Mouse (Mus musculus) erythroblast, adult 5-6 weeks (primary cell): ENCODE measurements around the gene Ryr3. TPM values are rescaled to one million over a fixed set of nuclear protein-coding genes. Genes with fewer than 3 reads are reported as not detected.
"Not testable (repeated sequence)": the region's sequence is repeated elsewhere in the genome, so short reads cannot be mapped to it uniquely, and the experiment has no call there.

ENCODE experiments used
- ATAC-seq: replicated peaks from 2 replicates; pipeline ENCODE4 v1.8.0; 2016; ENCODE audit warnings: moderate number of reproducible peaks, mild to moderate bottlenecking, moderate TSS enrichment, inconsistent platforms; ENCODE audit not compliant: poor library complexity, low FRiP score, severe bottlenecking
- total RNA-seq, 2 experiments: library from RNA; stranded (forward) in 1 of 2; stranded (reverse) in 1 of 2; fragments of 150-400 nt in 1 of 2; fragments of 200-764, 138-1000 nt in 1 of 2; gene quantifications; 2 replicates each; pipeline versions ENCODE4 v1.2.3 to v1.2.4; 2015 to 2017; ENCODE audit warnings: low replicate concordance in 2 of 2

Ryr3 gene
- total RNA-seq, 2 experiments from 2014 or later: not detected

DNA sequence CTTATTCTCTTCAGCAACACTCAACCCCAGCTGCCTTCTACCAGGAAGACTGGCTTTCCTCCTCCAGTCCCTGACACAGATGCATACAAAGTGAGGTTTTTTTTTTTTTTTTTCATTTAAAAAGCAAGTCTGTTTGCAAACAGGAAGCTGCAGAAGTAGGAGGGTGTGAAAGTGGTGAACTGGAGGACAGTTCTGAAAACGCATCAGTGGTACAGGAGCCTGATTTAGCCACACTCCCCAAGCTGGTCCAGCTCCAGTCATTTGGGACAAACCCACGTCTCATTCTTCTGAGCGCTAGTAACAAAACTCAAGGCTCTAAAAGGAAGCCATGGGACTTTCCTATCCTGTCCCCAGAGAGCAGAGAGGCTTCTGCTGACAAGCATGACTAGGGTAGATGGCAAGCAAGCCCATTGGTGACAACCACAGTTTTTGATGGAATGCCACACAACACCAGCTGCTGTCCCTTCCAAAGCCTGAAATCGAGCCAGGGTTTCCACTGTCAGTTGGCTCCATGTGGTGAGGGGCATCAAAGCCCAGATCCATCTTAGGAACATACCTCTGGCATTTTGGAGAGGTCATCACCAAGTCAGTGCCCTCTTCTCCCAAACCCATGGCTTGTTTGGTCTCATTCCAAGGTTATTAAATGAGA, 101.5 kb downstream of the Ryr3 start:
- ATAC-seq: no peak

DNA sequence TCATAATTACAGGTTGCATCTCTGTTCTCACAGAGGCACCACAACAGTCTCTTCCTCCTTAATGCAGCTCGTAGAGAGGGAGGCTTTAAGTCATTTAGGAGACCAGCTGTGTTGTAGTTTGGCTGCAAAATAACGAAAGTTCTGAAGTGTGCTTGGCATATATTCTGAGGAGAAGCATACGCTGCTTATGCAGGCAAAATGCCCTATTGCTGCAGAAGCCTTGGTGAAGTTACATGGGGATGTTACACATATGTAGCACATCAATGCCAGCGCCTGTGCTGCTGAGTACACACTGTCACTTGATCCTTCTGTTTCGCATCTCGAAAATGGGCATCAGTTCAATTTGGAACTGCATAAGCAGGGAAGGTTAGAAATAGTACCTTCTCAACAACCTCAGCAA, 112.3 kb downstream of the Ryr3 start:
- no peak for ATAC-seq

DNA sequence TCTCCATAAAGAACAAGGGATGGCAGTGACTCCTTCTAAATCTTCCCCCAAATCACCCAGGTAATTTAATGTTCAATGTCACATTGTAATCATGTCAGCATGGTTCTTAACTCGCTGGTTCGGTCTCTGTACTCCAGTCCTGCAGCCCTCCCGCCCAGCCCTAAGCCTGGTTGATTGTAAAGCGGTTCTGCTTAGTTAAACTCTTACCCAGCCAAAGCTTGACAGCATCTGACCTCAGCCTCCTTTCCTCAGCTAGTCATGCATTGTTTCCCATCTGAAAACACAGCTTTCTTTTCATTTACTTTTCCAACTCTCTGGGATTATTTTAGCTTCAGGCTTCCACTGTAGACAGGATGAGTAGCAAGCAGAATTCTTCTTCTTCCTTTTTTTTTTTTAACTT, 121.7 kb downstream of the Ryr3 start:
- ATAC-seq: no peak

DNA sequence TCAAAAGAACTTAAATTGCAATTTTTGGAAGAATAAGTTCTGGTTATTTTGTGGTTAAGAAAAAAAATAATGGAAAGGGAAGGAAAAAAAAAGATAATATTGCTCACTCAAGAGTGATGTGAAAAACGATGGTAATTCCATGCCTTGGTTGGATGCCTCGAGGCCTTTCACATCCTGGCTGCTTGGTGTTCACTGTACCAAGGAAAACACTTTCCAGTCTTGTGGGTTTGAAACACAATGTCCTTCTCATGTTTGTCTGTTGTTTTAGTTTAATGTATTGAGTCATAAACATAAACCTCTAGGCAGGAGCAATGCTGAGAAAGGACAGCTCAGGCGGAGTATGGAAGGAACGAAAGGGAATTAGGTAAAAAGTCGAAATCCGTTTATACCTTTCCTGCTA, 122.8 kb downstream of the Ryr3 start:
- ATAC-seq: no peak

DNA sequence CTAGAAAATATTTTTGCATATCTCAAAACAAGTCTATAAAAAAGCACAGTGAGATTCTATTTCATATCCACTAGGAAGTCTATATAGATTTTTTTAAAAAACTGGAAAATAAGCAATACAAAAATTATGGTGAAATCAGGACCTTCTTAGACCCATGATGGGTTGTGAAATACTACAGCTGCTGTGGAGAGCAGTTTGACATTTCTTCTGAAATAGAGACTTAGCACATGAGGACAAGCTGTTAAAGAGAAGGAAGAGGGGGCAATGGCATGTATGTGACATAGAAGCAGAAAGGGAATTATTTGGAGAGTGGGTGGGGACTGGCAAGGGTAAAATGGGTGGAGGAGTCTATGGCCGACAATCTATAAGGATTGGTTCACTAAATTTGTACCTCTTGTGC, 124.1 kb downstream of the Ryr3 start:
- ATAC-seq: no peak

DNA sequence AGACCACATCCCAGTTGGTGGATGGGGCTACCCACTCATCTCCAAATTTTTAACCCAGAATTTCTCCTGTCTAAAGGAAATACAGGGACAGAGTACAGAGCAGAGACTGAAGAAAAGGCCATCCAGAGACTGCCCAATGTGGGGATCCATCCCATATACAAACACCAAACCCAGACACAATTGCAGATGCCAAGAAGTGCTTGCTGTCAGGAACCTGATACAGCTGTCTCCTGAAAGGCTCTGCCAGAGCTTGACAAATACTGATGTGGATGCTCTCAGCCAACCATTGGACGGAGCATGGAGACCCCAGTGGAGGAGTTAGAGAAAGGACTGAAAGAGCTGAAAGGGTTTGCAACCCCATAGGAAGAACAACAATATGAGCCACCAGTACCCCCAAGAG, 125.6 kb downstream of the Ryr3 start:
- ATAC-seq: not testable (repeated sequence)

DNA sequence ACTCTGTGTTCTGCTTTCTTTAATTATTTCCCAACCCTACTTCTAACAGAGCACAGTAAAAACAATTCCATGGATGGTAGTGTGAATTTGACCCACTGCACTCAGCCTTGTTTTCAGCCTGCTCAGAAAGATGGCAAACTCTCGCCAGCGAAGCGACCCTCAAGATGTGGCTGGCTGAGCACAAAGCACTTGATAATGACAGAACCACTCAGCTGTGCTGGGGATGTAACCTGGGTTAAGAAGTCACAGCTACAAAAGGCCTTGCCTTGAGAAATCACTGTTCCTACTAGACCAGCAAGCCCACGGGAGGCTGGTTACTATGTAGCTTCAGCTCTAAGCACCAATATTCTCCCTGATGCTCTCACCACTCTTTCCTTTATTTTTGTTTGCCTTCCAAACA, 140.5 kb downstream of the Ryr3 start:
- ATAC-seq: no peak

DNA sequence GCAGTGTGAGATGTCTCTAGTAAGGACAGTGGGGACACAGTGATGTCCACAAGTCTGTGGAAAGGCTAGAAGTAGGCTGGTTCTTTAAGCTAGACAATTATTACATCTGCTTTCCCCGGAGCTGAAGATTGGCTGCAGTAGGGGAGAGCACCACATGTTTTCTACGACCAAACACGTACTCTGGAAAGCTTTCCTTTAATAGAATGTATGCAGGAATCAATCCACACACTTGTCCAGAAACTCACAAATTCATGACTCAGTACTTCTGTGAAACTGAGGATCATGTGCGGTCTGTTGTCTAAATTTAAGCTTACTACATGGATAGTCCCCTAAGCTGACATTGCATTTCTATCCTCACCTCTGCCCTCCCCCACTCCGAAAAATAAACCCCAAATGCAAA, 157.5 kb downstream of the Ryr3 start:
- ATAC-seq: no peak

DNA sequence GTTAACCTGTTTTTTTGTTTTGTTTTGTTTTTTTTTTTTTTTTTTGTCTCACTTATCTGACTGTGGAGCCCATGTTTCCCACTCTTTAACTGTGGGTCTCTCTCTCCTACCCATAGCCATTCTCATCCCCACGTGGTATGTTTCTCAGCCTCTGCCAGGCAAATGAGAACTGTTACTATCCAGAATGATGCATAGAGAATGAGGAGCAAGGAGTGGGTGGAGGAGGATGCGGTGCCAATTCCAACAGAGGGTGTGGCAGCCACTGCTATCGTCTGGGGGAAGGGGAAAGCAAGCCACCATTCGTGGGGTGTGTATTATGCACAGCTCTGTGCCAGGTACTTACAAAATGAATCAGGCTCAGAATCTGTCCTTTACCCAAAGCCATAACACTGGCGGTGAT, 158.0 kb downstream of the Ryr3 start:
- ATAC-seq: no peak

DNA sequence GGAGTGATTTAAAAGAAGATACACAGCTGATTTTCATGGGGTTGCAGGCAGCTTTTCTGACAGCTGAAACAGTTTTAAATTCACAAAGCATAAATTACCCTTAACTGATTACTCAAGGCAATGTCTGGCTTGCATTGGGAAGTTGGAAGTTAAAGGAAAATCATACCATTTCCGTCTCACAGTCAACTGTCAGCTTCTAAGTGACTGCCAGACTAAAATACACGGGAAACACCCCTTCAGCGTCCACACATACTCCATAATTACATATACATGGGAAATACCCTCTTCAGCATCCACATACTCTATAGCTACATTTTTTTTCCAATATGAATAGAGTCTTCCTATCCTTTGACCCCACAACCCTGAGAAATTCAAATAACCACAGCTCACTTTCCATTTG, 158.8 kb downstream of the Ryr3 start:
- no peak for ATAC-seq

DNA sequence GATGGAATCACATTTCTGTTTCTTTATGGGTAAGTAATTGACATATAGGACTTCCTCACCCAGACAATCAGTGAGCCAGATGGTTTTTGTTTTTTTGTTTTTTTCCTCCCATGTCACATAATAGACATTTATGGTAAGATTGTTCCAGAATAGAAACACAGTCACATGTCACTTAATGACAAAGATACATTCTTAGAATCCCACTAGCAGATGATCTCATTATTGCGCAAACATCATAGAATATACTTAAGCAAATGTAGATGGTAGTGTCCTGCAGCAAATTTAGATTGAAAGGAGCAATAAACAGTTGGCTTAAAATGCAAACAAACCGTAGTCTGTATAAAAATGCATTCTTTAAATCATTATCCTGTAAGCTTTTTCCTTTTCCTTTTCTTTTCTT, 161.3 kb downstream of the Ryr3 start:
- no peak for ATAC-seq

DNA sequence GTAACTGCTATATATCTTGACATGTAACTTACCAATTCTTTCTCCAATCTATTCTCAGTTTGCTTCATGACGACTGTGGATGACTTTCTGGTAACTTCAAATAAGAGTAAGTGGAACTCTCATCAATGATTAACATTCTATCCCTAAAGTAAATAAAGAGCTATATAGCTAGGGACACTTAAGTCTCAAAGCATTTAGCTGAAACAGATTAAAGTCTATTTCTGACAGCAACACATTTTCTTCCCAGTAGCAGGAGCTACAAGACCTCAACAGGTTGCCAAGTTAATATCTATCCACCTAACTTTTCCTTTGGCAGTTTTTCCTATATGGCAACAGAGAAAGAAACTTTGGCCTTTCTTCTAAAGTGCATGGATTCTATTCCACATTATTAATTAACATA, 167.1 kb downstream of the Ryr3 start:
- no peak for ATAC-seq

DNA sequence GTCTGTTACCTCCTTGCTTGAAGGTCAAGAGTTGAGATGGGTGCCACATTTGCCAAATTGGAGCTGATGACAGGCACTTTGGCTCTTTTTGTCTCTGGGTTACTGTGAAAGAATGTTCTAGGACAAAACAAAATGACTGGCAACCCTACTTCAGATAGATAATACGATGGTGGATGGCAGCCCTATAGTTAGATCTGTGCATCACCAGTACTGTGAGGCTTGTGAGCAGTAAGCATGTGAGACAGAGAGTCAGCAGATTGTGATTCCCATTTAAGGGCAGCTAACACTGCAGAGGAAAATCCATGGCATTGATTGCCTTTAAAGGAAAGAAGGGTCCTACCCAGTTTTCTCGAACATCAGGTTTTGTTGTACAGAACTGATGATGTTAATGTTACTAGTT, 180.3 kb downstream of the Ryr3 start:
- ATAC-seq: no peak

DNA sequence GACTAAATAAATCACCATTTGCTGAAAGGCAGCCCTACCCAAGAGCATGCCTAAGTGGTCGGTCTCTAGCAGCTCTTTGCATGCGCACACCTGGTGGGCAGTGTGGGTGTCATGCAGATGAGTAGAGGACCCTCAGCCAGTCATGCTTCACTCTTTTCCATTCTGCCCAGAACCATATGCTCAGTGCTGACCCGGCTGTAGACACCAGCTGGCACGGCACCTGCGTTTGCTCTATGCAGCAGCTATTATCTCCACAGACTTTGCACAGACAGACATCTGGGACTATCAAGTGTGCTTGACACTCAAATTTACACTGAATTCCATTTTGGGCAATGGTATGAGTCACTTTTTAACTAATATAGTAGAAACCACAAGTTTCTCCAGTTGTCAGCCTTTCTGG, 186.2 kb downstream of the Ryr3 start:
- no peak for ATAC-seq

DNA sequence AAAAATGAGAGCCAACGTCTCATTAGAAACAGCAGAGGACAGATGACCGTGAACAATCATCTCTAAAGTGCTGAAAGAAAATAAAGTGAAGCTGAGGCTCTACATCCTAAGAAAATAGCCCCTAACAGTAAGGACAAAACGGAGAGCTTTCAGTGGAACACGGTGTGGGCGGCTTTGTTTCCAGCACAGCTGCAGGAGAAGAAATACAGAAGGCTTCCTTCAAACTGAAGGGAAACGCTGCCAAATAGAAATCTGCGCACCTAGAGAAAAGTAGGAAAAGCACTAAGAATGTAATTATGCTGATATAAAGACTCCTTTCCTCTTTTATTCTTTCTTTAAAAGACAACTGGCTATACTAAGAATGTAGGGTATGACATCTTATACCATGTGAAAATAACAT, 197.0 kb downstream of the Ryr3 start:
- ATAC-seq: no peak

DNA sequence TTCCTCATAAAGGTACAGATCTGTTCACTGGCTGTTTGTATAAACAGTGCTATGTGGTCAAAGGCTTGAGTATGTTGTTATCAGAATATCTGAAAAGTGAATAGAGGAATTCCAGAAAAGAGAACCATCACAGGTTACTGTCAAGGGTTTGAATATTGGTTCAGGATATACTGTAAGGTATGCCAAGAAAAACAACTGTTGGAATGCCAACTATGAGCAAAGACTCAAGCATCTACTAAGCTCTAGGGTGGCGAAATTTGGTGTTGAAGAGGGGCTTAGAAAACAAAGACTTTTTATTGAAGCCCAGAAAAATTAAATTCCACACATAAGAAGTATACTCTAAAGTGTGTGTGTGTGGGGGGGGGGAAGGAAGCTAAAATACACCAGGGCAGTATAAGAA, 198.6 kb downstream of the Ryr3 start:
- no peak for ATAC-seq

DNA sequence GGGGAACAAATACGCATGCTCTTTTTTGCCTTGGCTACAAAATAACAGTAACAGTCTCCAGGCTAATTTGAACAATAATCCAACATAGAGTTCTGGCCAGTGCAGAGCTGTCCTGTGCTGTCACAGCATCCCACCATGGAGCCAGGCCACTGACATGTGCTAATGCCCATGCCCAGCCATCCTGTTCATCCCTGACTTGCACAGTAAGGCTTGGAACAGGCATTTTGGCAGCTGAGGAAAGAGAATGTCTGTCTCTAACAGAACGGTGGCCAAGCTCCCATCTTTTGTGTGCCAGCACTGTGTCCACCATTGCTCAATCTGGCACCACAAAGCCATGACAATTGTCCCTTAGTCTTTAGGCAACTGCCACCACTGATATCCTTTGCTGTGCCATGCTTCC, 200.7 kb downstream of the Ryr3 start:
- no peak for ATAC-seq

DNA sequence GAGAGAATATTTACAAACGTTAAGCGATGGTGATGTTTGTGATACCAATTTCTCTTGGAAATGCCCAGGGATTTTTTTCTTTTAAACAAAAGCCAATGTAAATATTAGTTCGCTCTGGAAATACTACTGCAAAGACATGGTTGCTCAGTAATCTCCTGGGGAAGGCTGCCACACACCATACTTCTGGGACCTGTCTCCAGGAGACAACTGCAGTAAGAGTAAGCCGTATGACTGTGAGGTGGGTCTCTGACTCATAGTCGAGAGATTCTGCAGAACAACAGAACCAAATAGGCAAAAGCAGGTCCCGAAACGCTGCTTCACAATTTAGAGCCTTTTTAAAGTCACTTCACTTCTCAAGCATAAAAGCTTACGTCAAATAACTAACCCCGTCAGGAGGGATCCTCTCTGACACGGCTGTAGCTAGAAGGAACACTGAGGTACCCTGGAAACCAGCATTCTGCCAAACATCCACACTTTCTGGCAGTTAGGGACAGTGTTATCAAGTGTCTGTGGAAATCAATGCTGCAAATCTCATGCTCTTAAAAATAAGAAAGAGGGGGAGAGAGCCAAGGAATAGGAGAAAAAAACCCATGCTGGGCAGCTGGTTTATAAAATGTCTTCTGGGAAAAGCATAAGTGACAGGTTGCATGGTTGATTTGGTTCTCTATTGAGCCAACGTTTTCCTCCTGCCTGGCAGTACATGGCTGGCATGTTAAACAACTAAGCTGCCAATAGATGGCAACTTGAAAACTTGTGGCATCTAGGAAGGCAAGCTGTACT, 207.7 kb downstream of the Ryr3 start:
- no peak for ATAC-seq

DNA sequence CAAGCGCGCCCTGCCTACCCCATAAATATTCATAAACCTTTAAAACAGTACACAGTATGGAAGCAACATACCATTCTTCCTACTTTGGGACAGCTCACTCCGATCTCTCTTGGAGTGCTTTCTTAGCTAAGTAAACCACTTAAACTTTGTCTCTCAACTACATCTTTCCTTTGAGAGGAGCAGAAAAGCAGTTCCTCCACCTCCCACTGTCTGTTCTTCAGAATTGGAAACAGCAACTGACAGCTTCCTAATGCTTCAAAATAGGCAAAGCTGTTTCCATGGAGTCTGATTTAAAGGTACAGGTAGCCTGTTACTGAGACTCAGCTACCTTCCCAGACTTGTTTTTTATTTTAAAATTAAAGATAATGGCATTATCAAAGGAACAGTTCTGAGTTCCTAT, 218.4 kb downstream of the Ryr3 start:
- ATAC-seq: no peak

DNA sequence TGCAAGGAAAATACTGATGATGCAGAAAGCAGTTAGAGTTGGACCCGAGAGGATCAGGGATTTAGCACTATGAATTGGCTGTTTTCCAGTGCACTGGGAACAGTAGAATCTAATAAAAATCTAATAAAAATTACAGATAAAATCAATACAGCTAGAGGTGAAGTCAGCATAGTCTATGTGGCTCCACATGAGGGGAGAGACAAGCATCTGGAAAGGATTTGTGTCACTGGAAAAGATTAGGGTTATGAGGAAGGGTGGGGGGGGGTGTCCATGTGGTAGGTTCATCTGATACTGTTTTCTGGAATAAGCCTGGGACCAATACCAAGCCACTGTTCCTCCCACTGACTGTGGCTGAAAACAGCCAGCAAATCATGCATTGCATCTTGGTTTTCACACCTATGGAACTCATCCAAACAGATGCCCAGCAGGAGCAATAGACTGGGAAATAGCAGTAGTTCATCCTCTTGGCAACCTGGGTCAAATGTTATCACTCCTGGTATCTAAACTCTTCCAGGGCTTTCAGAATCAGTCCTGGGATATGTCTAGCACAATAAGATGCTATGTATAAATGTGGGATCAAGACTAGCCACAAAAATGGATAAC, 233.9 kb downstream of the Ryr3 start:
- ATAC-seq: no peak

DNA sequence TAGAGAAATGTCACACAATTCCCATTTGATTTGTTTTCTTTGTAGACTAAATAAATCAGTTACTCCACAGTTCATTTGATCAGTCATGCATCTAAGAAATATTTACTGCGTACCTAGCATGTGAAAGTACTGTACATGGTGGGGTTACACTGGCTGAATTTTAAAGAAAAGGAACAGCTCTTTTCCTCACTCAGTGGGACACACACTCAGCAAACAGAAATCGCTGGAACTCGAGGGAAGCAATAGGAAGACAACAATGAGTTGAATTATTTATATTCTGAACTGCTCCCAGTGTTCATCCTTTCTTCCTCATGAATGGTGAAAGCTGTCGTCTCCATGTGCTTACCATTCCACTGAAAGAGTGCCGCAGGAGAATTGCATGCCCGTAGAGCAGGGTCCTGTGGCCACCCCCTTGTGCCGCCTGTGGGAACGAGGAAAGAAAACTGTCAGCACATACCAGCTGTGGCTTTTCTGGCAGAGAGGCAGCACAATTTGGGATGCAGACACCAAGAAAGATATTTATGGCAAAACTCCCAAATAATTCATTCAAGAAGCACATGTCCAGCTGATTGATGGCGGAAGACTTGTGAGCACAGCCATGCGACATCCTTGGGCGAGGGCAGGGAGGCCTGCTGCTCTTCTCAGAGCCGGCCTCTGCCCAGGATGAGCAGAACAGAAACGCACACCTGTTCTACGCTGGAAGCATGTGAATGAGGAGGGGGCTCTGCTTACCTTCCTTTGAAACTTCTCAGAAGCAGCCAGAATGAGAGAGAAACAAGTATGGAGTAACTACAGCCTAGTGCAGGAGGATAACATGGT, 249.9 kb downstream of the Ryr3 start:
- no peak for ATAC-seq
